24 mouse cellular contexts compared by ENCODE assay signal in genomic region chr12:21375376-21376157, GRCm38 (mm10). TPM values are rescaled to one million over a fixed set of nuclear protein-coding genes. Genes with fewer than 3 reads are reported as not detected.
DNase-seq lines count a peak whose midpoint lies in the region; ATAC-seq and TF ChIP-seq lines count a peak whose summit lies in the region.
"Had no signal": no experiment of that assay in that cellular context is flagged by ENCODE, and none has a peak within 500 bp of the region (broad histone marks: within the 10 kb centered on the region; RNA-seq: fewer than 3 reads in every experiment).

No protein-coding gene starts in this region.

- H3K4me3 ChIP-seq in liver, embryonic 11.5 days (ENCODE audit: low read depth, low read length) = no peak overlapping the region
- no peak overlapping the region for H3K4me3 ChIP-seq in liver, embryonic 14.5 days (ENCODE audit: insufficient read depth in 1 of 2, low read depth in 2 of 2, low read length in 2 of 2)
- H3K4me3 ChIP-seq: embryonic facial prominence, embryonic 15.5 days; forebrain, embryonic 13.5 days; heart, embryonic 12.5 days had no signal

- WGBS in liver, embryonic 11.5 days = 39% methylated on average over 3 of the region's 3 CpGs
- WGBS in liver, embryonic 14.5 days (ENCODE audit: insufficient replicate concordance) = 22% methylated on average over 3 of the region's 3 CpGs

- no peak overlapping the region for H3K9ac ChIP-seq in liver, embryonic 11.5 days (ENCODE audit: low read depth, low read length)
- no peak overlapping the region for H3K9ac ChIP-seq in liver, embryonic 14.5 days (replicated peaks)
- H3K9ac ChIP-seq: embryonic facial prominence, embryonic 15.5 days; forebrain, embryonic 13.5 days; heart, embryonic 12.5 days; hindbrain, embryonic 14.5 days had no signal

- TF ChIP-seq CTCF in liver, embryonic 14.5 days (IDR thresholded peaks at IDR 0.05; ENCODE audit: low read depth) = no peak

- H3K9me3 ChIP-seq in liver, embryonic 11.5 days (ENCODE audit: control insufficient read depth, low read length) = no peaks in the 10 kb centered on the region
- no peaks in the 10 kb centered on the region for H3K9me3 ChIP-seq in liver, embryonic 14.5 days (ENCODE audit: control insufficient read depth, low read length)
- H3K9me3 ChIP-seq: embryonic facial prominence, embryonic 10.5 days; embryonic facial prominence, embryonic 15.5 days; forebrain, embryonic 13.5 days; heart, embryonic 12.5 days had no signal

- no peak for ATAC-seq in CD4-positive, CD25-positive, alpha-beta regulatory T cell, adult 4 months
- no peak for ATAC-seq in liver, embryonic 11.5 days (replicated peaks; ENCODE audit: low FRiP score)
- ATAC-seq in liver, embryonic 14.5 days (ENCODE audit: insufficient read depth) = no peak
- ATAC-seq in megakaryocyte-erythroid progenitor cell, adult 5-6 weeks (replicated peaks; ENCODE audit: low FRiP score, low TSS enrichment, poor library complexity, severe bottlenecking) = peak; percentile 43
- ATAC-seq: activated CD4-positive, CD25-positive, alpha-beta regulatory T cell, adult 4 months; forebrain, embryonic 13.5 days; intestine, postnatal 0 days had no signal

- peak; percentile 8 for DNase-seq in CD4-positive, CD25-positive, alpha-beta regulatory T cell, adult 2 months (ENCODE audit: low read depth, low spot score)
- DNase-seq in liver, embryonic 11.5 days (ENCODE audit: low spot score) = no peak
- DNase-seq in liver = no peak
- no peak for DNase-seq in liver, embryonic 14.5 days (ENCODE audit: low read depth in 3 of 3, low spot score in 3 of 3)
- no peak for DNase-seq in heart, adult 8-10 months (ENCODE audit: low spot score)
- DNase-seq in frontal cortex, postnatal 25 days (ENCODE audit: low spot score in 2 of 2) = no peak
- DNase-seq: adrenal gland, adult 2 months; adrenal gland, postnatal 36 days; gastrocnemius, postnatal 25 days; heart, adult 18-20 months; kidney, postnatal 14 days; layer of hippocampus, adult 9-11 months; lung, postnatal 4 days; thymus, adult 2 months; thymus, postnatal 36 days had no signal

- no peaks in the 10 kb centered on the region for H3K36me3 ChIP-seq in liver, embryonic 11.5 days (ENCODE audit: control insufficient read depth, insufficient read depth, low read length)
- no peaks in the 10 kb centered on the region for H3K36me3 ChIP-seq in liver, embryonic 14.5 days (replicated peaks; ENCODE audit: control insufficient read depth, insufficient read depth, low read depth)
- H3K36me3 ChIP-seq: embryonic facial prominence, embryonic 10.5 days; embryonic facial prominence, embryonic 15.5 days; heart, embryonic 12.5 days had no signal

- peak overlapping the region; percentile 48; the same call in 1 of the 2 replicates for H3K27ac ChIP-seq in liver, embryonic 11.5 days (ENCODE audit: low read depth, low read length)
- peak overlapping the region; percentile 15; the same call in 1 of the 2 replicates for H3K27ac ChIP-seq in liver, embryonic 14.5 days
- H3K27ac ChIP-seq: embryonic facial prominence, embryonic 10.5 days; embryonic facial prominence, embryonic 15.5 days; forebrain, embryonic 13.5 days had no signal

- H3K27me3 ChIP-seq in liver, embryonic 11.5 days (replicated peaks; ENCODE audit: control insufficient read depth, insufficient read depth, low read length) = no peaks in the 10 kb centered on the region
- H3K27me3 ChIP-seq in liver, embryonic 14.5 days (ENCODE audit: control insufficient read depth, insufficient read depth, low read length) = no peaks in the 10 kb centered on the region
- H3K27me3 ChIP-seq: embryonic facial prominence, embryonic 15.5 days; forebrain, embryonic 13.5 days; heart, embryonic 12.5 days had no signal

- peaks cover 34% of the 10 kb centered on the region for H3K4me1 ChIP-seq in liver, embryonic 11.5 days (replicated peaks; ENCODE audit: control insufficient read depth, insufficient read depth, low read length)
- peaks cover 36 to 39% of the 10 kb centered on the region in 2 experiments for H3K4me1 ChIP-seq in liver, embryonic 14.5 days (replicated peaks; ENCODE audit: control insufficient read depth in 2 of 2, insufficient read depth in 2 of 2, low read length in 1 of 2)
- H3K4me1 ChIP-seq: embryonic facial prominence, embryonic 15.5 days had no signal

- H3K4me2 ChIP-seq in liver, embryonic 11.5 days = no peak overlapping the region
- no peak overlapping the region for H3K4me2 ChIP-seq in liver, embryonic 14.5 days (ENCODE audit: low read depth)
- H3K4me2 ChIP-seq: embryonic facial prominence, embryonic 15.5 days; forebrain, embryonic 13.5 days; heart, embryonic 12.5 days; hindbrain, embryonic 14.5 days had no signal

- TF ChIP-seq EP300 in liver, embryonic 14.5 days (IDR thresholded peaks at IDR 0.05; ENCODE audit: low read depth) = peak; percentile 72

RNA-seq across cellular contexts. Expression of gene Adam17, which starts 2.1 kb away (rescaled TPM):
- polyA plus RNA-seq in CD4-positive, CD25-positive, alpha-beta regulatory T cell, adult 4 months (2017; shearing (Covaris generic)) = 10 to 100 TPM; 49.8 to 50.7 TPM
- polyA plus RNA-seq in liver, embryonic 11.5 days (2014; fragmentation: Nextera tagmentation; extraction: Ambion mirVana) = 35.6 and 40.3 TPM in 2 replicates
- 6.2 and 9.4 TPM in 2 replicates for polyA plus RNA-seq in liver, embryonic 14.5 days (2012; rRNA removed)
- 14.0 and 16.9 TPM in 2 replicates for polyA plus RNA-seq in liver, embryonic 14.5 days (2014; fragmentation: Nextera tagmentation; extraction: Ambion mirVana)
- 41.1 and 43.1 TPM in 2 replicates for total RNA-seq in megakaryocyte-erythroid progenitor cell, adult 5-6 weeks (2014; fragmentation: Nextera tagmentation)
- total RNA-seq in megakaryocyte-erythroid progenitor cell, adult 5-6 weeks (2017) = 47.5 and 52.2 TPM in 2 replicates
- 10 to 100 TPM; 34.4 to 56.3 (median 43.4) TPM for total RNA-seq in heart, adult 8-10 months (2022)

RNA-seq across cellular contexts. Expression of gene Ywhaq, which starts 41.9 kb away (rescaled TPM):
- 100 to 1,000 TPM; 210 to 222 TPM for polyA plus RNA-seq in CD4-positive, CD25-positive, alpha-beta regulatory T cell, adult 4 months (2017; shearing (Covaris generic))
- 521 and 564 TPM in 2 replicates for polyA plus RNA-seq in liver, embryonic 11.5 days (2014; fragmentation: Nextera tagmentation; extraction: Ambion mirVana)
- 54.9 and 74.0 TPM in 2 replicates for polyA plus RNA-seq in liver, embryonic 14.5 days (2012; rRNA removed)
- polyA plus RNA-seq in liver, embryonic 14.5 days (2014; fragmentation: Nextera tagmentation; extraction: Ambion mirVana) = 202 and 210 TPM in 2 replicates
- 167 and 196 TPM in 2 replicates for total RNA-seq in megakaryocyte-erythroid progenitor cell, adult 5-6 weeks (2014; fragmentation: Nextera tagmentation)
- 182 and 215 TPM in 2 replicates for total RNA-seq in megakaryocyte-erythroid progenitor cell, adult 5-6 weeks (2017)
- total RNA-seq in heart, adult 8-10 months (2022) = 10 to 100 TPM; 52.2 to 54.3 (median 53.1) TPM

RNA-seq across cellular contexts. Expression of gene Iah1, which starts 59.4 kb away (rescaled TPM):
- polyA plus RNA-seq in CD4-positive, CD25-positive, alpha-beta regulatory T cell, adult 4 months (2017; shearing (Covaris generic)) = 10 to 100 TPM; 45.9 to 50.2 TPM
- 45.0 and 47.5 TPM in 2 replicates for polyA plus RNA-seq in liver, embryonic 11.5 days (2014; fragmentation: Nextera tagmentation; extraction: Ambion mirVana)
- 23.8 and 27.2 TPM in 2 replicates for polyA plus RNA-seq in liver, embryonic 14.5 days (2012; rRNA removed)
- 34.0 and 38.1 TPM in 2 replicates for polyA plus RNA-seq in liver, embryonic 14.5 days (2014; fragmentation: Nextera tagmentation; extraction: Ambion mirVana)
- 38.0 and 40.6 TPM in 2 replicates for total RNA-seq in megakaryocyte-erythroid progenitor cell, adult 5-6 weeks (2014; fragmentation: Nextera tagmentation)
- total RNA-seq in megakaryocyte-erythroid progenitor cell, adult 5-6 weeks (2017) = 20.5 and 40.9 TPM in 2 replicates
- total RNA-seq in heart, adult 8-10 months (2022) = 10 to 100 TPM; 13.4 to 20.0 (median 16.6) TPM
